Mouse (Mus musculus) frontal cortex, adult (tissue): ENCODE data around the gene Sema3b.

Experiments used
- ATAC-seq: cut with Nextera tagmentation; 2 replicates; pipeline ENCODE4 v1.9.2; 2017; ENCODE audit warnings: mild to moderate bottlenecking, moderate library complexity, mixed read lengths; ENCODE audit not compliant: low TSS enrichment

Sema3b gene

GRCm38 (mm10) chr9:107548820-107549219 is 60.2 kb downstream of the Sema3b start:
- no peak for ATAC-seq

- no peak for ATAC-seq
These were observed 61.1 kb downstream of the Sema3b start for GRCm38 (mm10) chr9:107547957-107548356.
